ENCODE assay signal across 25 mouse cellular contexts in the genomic region with DNA sequence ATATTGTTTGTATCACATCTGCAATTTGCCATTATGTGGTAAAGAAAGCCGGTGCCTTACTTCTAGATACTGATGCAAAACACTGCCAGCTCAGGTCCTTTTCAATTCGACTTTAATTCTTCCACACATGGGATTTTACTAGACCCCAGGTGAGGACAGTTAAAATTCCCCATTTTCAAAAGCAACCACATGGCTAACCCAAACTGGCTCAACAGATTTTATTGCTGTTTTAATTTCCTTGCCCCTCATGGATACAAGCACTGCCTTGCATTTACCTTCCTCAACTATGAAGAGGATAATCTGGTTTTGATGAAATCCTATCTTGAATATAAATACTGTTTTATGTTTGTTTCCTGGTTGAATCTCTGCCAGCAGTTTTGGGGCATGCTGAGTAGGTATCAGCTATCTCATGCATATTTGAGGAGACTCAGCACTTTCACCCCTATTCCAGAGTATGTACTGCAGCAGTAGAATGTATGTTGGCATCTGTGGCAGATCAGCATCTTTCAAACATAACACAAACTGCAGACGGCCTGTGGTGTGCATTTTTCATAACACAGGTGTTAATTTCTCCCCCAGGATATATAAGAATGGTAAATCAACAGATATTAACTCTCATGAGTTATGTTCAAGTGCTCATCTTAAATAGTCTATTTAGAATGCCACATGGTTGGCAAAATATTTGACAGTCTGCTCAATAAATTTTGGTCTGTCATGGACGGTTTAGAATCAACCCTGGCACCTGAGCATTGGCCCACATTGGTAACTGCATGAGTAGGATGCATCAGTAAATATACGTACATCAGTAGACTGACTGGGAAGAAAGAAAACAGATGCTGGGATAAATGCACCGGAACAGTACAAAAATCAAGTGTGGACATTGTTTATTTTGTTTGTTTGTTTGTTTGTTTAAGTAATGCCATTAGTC.
DNase-seq lines count a peak whose midpoint lies in the region; ATAC-seq lines count a peak whose summit lies in the region.
"Had no signal": no experiment of that assay in that cellular context is flagged by ENCODE, and none has a peak within 500 bp of the region (broad histone marks: within the 10 kb centered on the region; RNA-seq: fewer than 3 reads in every experiment).

No protein-coding gene starts in this region.

- no peak overlapping the region for H3K9ac ChIP-seq in embryonic facial prominence, embryonic 14.5 days (ENCODE audit: low read depth, low read length)
- H3K9ac ChIP-seq in neural tube, embryonic 13.5 days: no peak overlapping the region
- no peak overlapping the region for H3K9ac ChIP-seq in neural tube, embryonic 15.5 days (replicated peaks)
- H3K9ac ChIP-seq: embryonic facial prominence, embryonic 15.5 days; forebrain, postnatal 0 days; heart, embryonic 12.5 days; heart, embryonic 15.5 days; hindbrain, embryonic 12.5 days; hindbrain, embryonic 15.5 days had no signal

- no peaks in the 10 kb centered on the region for H3K9me3 ChIP-seq in embryonic facial prominence, embryonic 14.5 days (ENCODE audit: control insufficient read depth, low read length)
- H3K9me3 ChIP-seq in embryonic facial prominence, embryonic 10.5 days: no peaks in the 10 kb centered on the region
- H3K9me3 ChIP-seq in neural tube, embryonic 13.5 days: no peaks in the 10 kb centered on the region
- no peaks in the 10 kb centered on the region for H3K9me3 ChIP-seq in neural tube, embryonic 15.5 days (replicated peaks)
- H3K9me3 ChIP-seq: embryonic facial prominence, embryonic 15.5 days; heart, embryonic 12.5 days; heart, embryonic 15.5 days; hindbrain, embryonic 12.5 days; hindbrain, embryonic 15.5 days had no signal

- no peak overlapping the region for H3K4me2 ChIP-seq in embryonic facial prominence, embryonic 14.5 days (ENCODE audit: low read depth, low read length)
- no peak overlapping the region for H3K4me2 ChIP-seq in neural tube, embryonic 13.5 days
- H3K4me2 ChIP-seq in neural tube, embryonic 15.5 days: no peak overlapping the region
- H3K4me2 ChIP-seq: embryonic facial prominence, embryonic 15.5 days; heart, embryonic 12.5 days; heart, embryonic 15.5 days; hindbrain, embryonic 12.5 days; hindbrain, embryonic 15.5 days had no signal

- 62% methylated on average over 6 of the region's 6 CpGs for WGBS in embryonic facial prominence, embryonic 14.5 days
- WGBS in embryonic facial prominence, embryonic 10.5 days: 84% methylated on average over 6 of the region's 6 CpGs
- WGBS in neural tube, embryonic 13.5 days: 59% methylated on average over 6 of the region's 6 CpGs
- WGBS in neural tube, embryonic 15.5 days: 53% methylated on average over 6 of the region's 6 CpGs

- no peak for ATAC-seq in embryonic facial prominence, embryonic 14.5 days (ENCODE audit: low read depth)
- ATAC-seq in neural tube, embryonic 13.5 days (ENCODE audit: low read depth): peak; percentile 84
- peak; percentile 75 for ATAC-seq in neural tube, embryonic 15.5 days (ENCODE audit: low FRiP score)
- ATAC-seq: activated CD4-positive, CD25-positive, alpha-beta regulatory T cell, adult 4 months; forebrain, embryonic 14.5 days; forebrain, postnatal 0 days had no signal

- no peak overlapping the region for H3K4me3 ChIP-seq in embryonic facial prominence, embryonic 14.5 days (ENCODE audit: low read depth, low read length)
- H3K4me3 ChIP-seq in embryonic facial prominence, embryonic 10.5 days: no peak overlapping the region
- H3K4me3 ChIP-seq in neural tube, embryonic 13.5 days: no peak overlapping the region
- H3K4me3 ChIP-seq in neural tube, embryonic 15.5 days (replicated peaks): no peak overlapping the region
- H3K4me3 ChIP-seq: embryonic facial prominence, embryonic 15.5 days; heart, embryonic 12.5 days; heart, embryonic 15.5 days; hindbrain, embryonic 12.5 days; hindbrain, embryonic 15.5 days had no signal

- H3K36me3 ChIP-seq in embryonic facial prominence, embryonic 14.5 days (ENCODE audit: control insufficient read depth, insufficient read depth, low read length): no peaks in the 10 kb centered on the region
- no peaks in the 10 kb centered on the region for H3K36me3 ChIP-seq in embryonic facial prominence, embryonic 10.5 days (replicated peaks)
- peaks cover 3% of the 10 kb centered on the region; the same call in 1 of the 2 replicates for H3K36me3 ChIP-seq in neural tube, embryonic 13.5 days
- H3K36me3 ChIP-seq in neural tube, embryonic 15.5 days: no peaks in the 10 kb centered on the region
- H3K36me3 ChIP-seq: embryonic facial prominence, embryonic 15.5 days; heart, embryonic 12.5 days; heart, embryonic 15.5 days; hindbrain, embryonic 12.5 days; hindbrain, embryonic 15.5 days had no signal

- no peaks in the 10 kb centered on the region for H3K27me3 ChIP-seq in embryonic facial prominence, embryonic 14.5 days (replicated peaks; ENCODE audit: control insufficient read depth, insufficient read depth, low read length)
- no peaks in the 10 kb centered on the region for H3K27me3 ChIP-seq in embryonic facial prominence, embryonic 10.5 days (replicated peaks; ENCODE audit: low read depth, poor library complexity, severe bottlenecking)
- H3K27me3 ChIP-seq in neural tube, embryonic 13.5 days: no peaks in the 10 kb centered on the region
- H3K27me3 ChIP-seq in neural tube, embryonic 15.5 days (replicated peaks): no peaks in the 10 kb centered on the region
- H3K27me3 ChIP-seq: embryonic facial prominence, embryonic 15.5 days; heart, embryonic 12.5 days; heart, embryonic 15.5 days; hindbrain, embryonic 12.5 days; hindbrain, embryonic 15.5 days had no signal

- H3K4me1 ChIP-seq in embryonic facial prominence, embryonic 14.5 days (ENCODE audit: control insufficient read depth, insufficient read depth, low read length): no peaks in the 10 kb centered on the region
- H3K4me1 ChIP-seq in embryonic facial prominence, embryonic 10.5 days: no peaks in the 10 kb centered on the region
- H3K4me1 ChIP-seq in neural tube, embryonic 13.5 days (replicated peaks): no peaks in the 10 kb centered on the region; the same call in 1 of the 2 replicates
- no peaks in the 10 kb centered on the region for H3K4me1 ChIP-seq in neural tube, embryonic 15.5 days
- H3K4me1 ChIP-seq: embryonic facial prominence, embryonic 15.5 days; heart, embryonic 12.5 days; heart, embryonic 15.5 days; hindbrain, embryonic 12.5 days; hindbrain, embryonic 15.5 days had no signal

- DNase-seq in embryonic facial prominence, embryonic 14.5 days (ENCODE audit: low spot score): peak; percentile 36
- DNase-seq in embryonic facial prominence, embryonic 10.5 days (ENCODE audit: low spot score): no peak
- no peak for DNase-seq in neural tube, embryonic 10.5 days (ENCODE audit: extremely low spot score, low spot score)
- no peak for DNase-seq in spleen, postnatal 36 days (ENCODE audit: low spot score in 2 of 2)
- DNase-seq: adrenal gland, adult 8-10 months; adrenal gland, postnatal 25 days; cerebellum, adult 11-12 months; cerebellum, adult 8-10 months; cerebellum, postnatal 10 days; cerebellum, postnatal 36 days; embryo, embryonic 11 days; forebrain, postnatal 0 days; gastrocnemius, postnatal 25 days; heart, adult 18-20 months; heart, postnatal 10 days; heart, postnatal 36 days had no signal

- H3K27ac ChIP-seq in embryonic facial prominence, embryonic 14.5 days (replicated peaks; ENCODE audit: low read depth, low read length): no peak overlapping the region
- no peak overlapping the region for H3K27ac ChIP-seq in embryonic facial prominence, embryonic 10.5 days (replicated peaks)
- H3K27ac ChIP-seq in neural tube, embryonic 13.5 days (replicated peaks): peak overlapping the region; percentile 38; the same call in 1 of the 2 replicates
- H3K27ac ChIP-seq in neural tube, embryonic 15.5 days (replicated peaks): peak overlapping the region; percentile 56; the same call in 1 of the 2 replicates
- H3K27ac ChIP-seq: embryonic facial prominence, embryonic 15.5 days; heart, embryonic 15.5 days; hindbrain, embryonic 12.5 days; hindbrain, embryonic 15.5 days had no signal

Comparison
In these comparisons a context has a peak if more than half of its experiments do, and no peak if none do; other contexts are left out.
1. H3K27ac ChIP-seq: peak in neural tube, embryonic 13.5 days (single experiment) and neural tube, embryonic 15.5 days (single experiment); none in embryonic facial prominence, embryonic 14.5 days (single experiment) and embryonic facial prominence, embryonic 10.5 days (single experiment).